Mouse (Mus musculus) stomach, embryonic 16.5 days (tissue): ENCODE data around the gene Cdh18. TPM values are rescaled to one million over a fixed set of nuclear protein-coding genes. Genes with fewer than 3 reads are reported as not detected.

Experiments used
- ATAC-seq: fragments of 200-750 bp; cut with Nextera tagmentation; 2 replicates; pipeline ENCODE4 v1.8.0; 2017; ENCODE audit warnings: moderate number of reproducible peaks, moderate TSS enrichment; ENCODE audit not compliant: insufficient read depth, low FRiP score
- H3K27ac ChIP-seq: fragments of 300-500 bp; sonication (generic); 2 replicates; pipeline ENCODE4 v1.5.1; 2014; ENCODE audit warnings: low read length
- H3K27me3 ChIP-seq: fragments of 300-500 bp; sonication (generic); 2 replicates; pipeline ENCODE4 v1.6.1; 2014; ENCODE audit warnings: low read length, control low read depth, mixed read lengths; ENCODE audit not compliant: control insufficient read depth, insufficient read depth
- H3K36me3 ChIP-seq: fragments of 300-500 bp; sonication (generic); 2 replicates; pipeline ENCODE4 v1.6.1; 2014; ENCODE audit warnings: low read length; ENCODE audit not compliant: control insufficient read depth, insufficient read depth
- H3K4me1 ChIP-seq: fragments of 300-500 bp; sonication (generic); 2 replicates; pipeline ENCODE4 v1.6.1; 2014; ENCODE audit warnings: low read length, control low read depth, mixed read lengths; ENCODE audit not compliant: control insufficient read depth, insufficient read depth
- H3K4me2 ChIP-seq: fragments of 300-500 bp; sonication (generic); 2 replicates; pipeline ENCODE4 v1.6.1; 2014; ENCODE audit warnings: low read depth, low read length, mixed read lengths
- H3K4me3 ChIP-seq: fragments of 300-500 bp; sonication (generic); replicated peaks from 2 replicates; pipeline ENCODE4 v1.5.1; 2014; ENCODE audit warnings: mild to moderate bottlenecking, low read length
- H3K9ac ChIP-seq: fragments of 300-500 bp; sonication (generic); 2 replicates; pipeline ENCODE4 v1.6.1; 2014; ENCODE audit warnings: low read length
- H3K9me3 ChIP-seq: fragments of 300-500 bp; sonication (generic); replicated peaks from 2 replicates; pipeline ENCODE4 v1.6.1; 2016; ENCODE audit warnings: low read length, control low read depth; ENCODE audit not compliant: control insufficient read depth
- WGBS: fragments of 180-500 bp; shearing (Covaris S2); extraction: QIAGEN DNeasy Blood & Tissue Kit; methylation state at CpG from one replicate; pipeline ENCODE4 v1.1.7; 2014; 5-methylcytosine and 5-hydroxymethylcytosine counted together
- polyA plus RNA-seq: library from polyadenylated mRNA; unstranded; fragments of >200 nt; fragmentation: Nextera tagmentation; extraction: Ambion mirVana; gene quantifications from 2 replicates; pipeline ENCODE4 v1.2.1, GENCODE M21; 2015

The Cdh18 gene
- polyA plus RNA-seq, 1 experiment from 2014 or later = 1.8 TPM

GRCm38 (mm10) chr15:23430021-23430420, 881.2 kb downstream of the Cdh18 start:
- no peak for ATAC-seq
- Histone ChIP-seq H3K36me3 (no peaks in the 10 kb centered on the region), H3K4me1 (no peaks in the 10 kb centered on the region), H3K4me2 (no peak overlapping the region), H3K27me3 (no peaks in the 10 kb centered on the region), H3K4me3 (no peak overlapping the region), H3K27ac (no peak overlapping the region), H3K9me3 (no peaks in the 10 kb centered on the region), H3K9ac (no peak overlapping the region)
- 64% methylated on average over 5 of the region's 5 CpGs for WGBS

- no peak overlapping the region for H3K4me3 ChIP-seq
- no peak overlapping the region for H3K9ac ChIP-seq
- no peak overlapping the region for H3K27ac ChIP-seq
- H3K36me3 ChIP-seq = no peaks in the 10 kb centered on the region
- H3K27me3 ChIP-seq = no peaks in the 10 kb centered on the region
- 71% methylated on average over 1 of the region's 1 CpGs for WGBS
- H3K4me2 ChIP-seq = no peak overlapping the region
- no peak for ATAC-seq
- H3K9me3 ChIP-seq = no peaks in the 10 kb centered on the region
- H3K4me1 ChIP-seq = no peaks in the 10 kb centered on the region
These were observed 899.7 kb downstream of the Cdh18 start for GRCm38 (mm10) chr15:23448542-23448941.

GRCm38 (mm10) chr15:23452098-23452625, 903.3 kb downstream of the Cdh18 start:
- H3K27ac ChIP-seq = no peak overlapping the region
- no peaks in the 10 kb centered on the region for H3K36me3 ChIP-seq
- 33% methylated on average over 9 of the region's 9 CpGs for WGBS
- ATAC-seq = peak; percentile 29; the same call in 1 of the 2 replicates
- H3K4me1 ChIP-seq = no peaks in the 10 kb centered on the region
- no peak overlapping the region for H3K4me3 ChIP-seq
- no peak overlapping the region for H3K9ac ChIP-seq
- H3K27me3 ChIP-seq = no peaks in the 10 kb centered on the region
- no peaks in the 10 kb centered on the region for H3K9me3 ChIP-seq
- H3K4me2 ChIP-seq = peak overlapping the region; percentile 13; the same call in 1 of the 2 replicates

GRCm38 (mm10) chr15:23453331-23453730, 904.5 kb downstream of the Cdh18 start:
- no peaks in the 10 kb centered on the region for H3K27me3 ChIP-seq
- H3K9ac ChIP-seq = no peak overlapping the region
- no peak for ATAC-seq
- H3K4me1 ChIP-seq = no peaks in the 10 kb centered on the region
- 64% methylated on average over 6 of the region's 6 CpGs for WGBS
- H3K36me3 ChIP-seq = no peaks in the 10 kb centered on the region
- H3K9me3 ChIP-seq = no peaks in the 10 kb centered on the region
- H3K4me3 ChIP-seq = no peak overlapping the region
- H3K4me2 ChIP-seq = no peak overlapping the region
- H3K27ac ChIP-seq = no peak overlapping the region

- no peak for ATAC-seq
- H3K4me2 ChIP-seq = no peak overlapping the region
- H3K27me3 ChIP-seq = no peaks in the 10 kb centered on the region
- H3K9me3 ChIP-seq = no peaks in the 10 kb centered on the region
- H3K4me3 ChIP-seq = no peak overlapping the region
- H3K9ac ChIP-seq = no peak overlapping the region
- 49% methylated on average over 7 of the region's 7 CpGs for WGBS
- no peaks in the 10 kb centered on the region for H3K4me1 ChIP-seq
- no peaks in the 10 kb centered on the region for H3K36me3 ChIP-seq
- no peak overlapping the region for H3K27ac ChIP-seq
These were observed 906.5 kb downstream of the Cdh18 start for GRCm38 (mm10) chr15:23455344-23455743.

DNA sequence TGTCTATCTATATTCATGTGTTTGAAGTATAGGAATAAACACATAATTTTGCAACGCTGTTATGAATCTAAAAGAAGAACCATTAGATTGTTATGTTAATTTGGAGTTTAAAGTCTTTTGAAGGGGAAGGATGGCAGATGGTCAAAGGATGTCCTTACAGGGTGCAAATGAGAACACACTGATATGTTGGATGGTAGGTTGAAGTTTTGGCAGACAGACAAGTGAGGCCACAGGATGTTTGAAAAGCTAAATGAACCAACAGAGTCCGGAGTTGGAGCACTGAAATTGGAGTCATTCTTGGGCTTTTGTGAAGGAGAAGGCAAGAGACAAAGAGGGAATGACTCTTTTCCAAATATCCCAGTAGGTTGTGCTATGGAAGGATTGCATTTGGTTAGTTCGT, 908.6 kb downstream of the Cdh18 start:
- Histone ChIP-seq H3K9me3 (no peaks in the 10 kb centered on the region), H3K4me2 (no peak overlapping the region), H3K27me3 (no peaks in the 10 kb centered on the region), H3K27ac (no peak overlapping the region), H3K4me3 (no peak overlapping the region), H3K36me3 (no peaks in the 10 kb centered on the region), H3K4me1 (no peaks in the 10 kb centered on the region), H3K9ac (no peak overlapping the region)
- WGBS = 68% methylated on average over 3 of the region's 3 CpGs
- no peak for ATAC-seq

GRCm38 (mm10) chr15:23470527-23471475, 922.0 kb downstream of the Cdh18 start:
- WGBS = 82% methylated on average over 7 of the region's 7 CpGs

DNA sequence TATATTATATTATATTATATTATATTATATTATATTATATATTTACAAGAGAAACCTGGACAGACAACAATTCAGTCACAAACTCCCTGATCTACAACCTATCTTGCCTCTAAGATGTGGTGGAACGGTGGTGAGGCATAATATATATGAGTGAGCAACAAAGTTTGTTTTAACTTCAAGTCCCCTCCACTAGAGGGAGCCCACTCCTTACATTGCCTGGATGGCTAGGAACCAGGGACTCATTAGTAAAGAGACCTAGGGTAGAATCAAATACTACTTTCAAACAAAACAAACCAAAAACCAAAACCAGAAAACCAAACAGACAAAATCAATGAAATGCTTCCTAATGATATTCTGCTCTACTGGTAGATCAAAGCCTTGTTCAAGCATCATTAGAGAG, 937.5 kb downstream of the Cdh18 start:
- Histone ChIP-seq H3K4me2 (no peak overlapping the region), H3K4me3 (no peak overlapping the region), H3K27ac (no peak overlapping the region), H3K4me1 (no peaks in the 10 kb centered on the region), H3K27me3 (no peaks in the 10 kb centered on the region), H3K9ac (no peak overlapping the region), H3K36me3 (no peaks in the 10 kb centered on the region), H3K9me3 (no peaks in the 10 kb centered on the region)
- no peak for ATAC-seq
- 44% methylated on average over 1 of the region's 1 CpGs for WGBS

More at GRCm38 (mm10) chr15:23470527-23471475, 922.0 kb downstream of the Cdh18 start:
- Histone ChIP-seq H3K27ac (no peak overlapping the region), H3K4me3 (no peak overlapping the region), H3K27me3 (no peaks in the 10 kb centered on the region), H3K4me1 (no peaks in the 10 kb centered on the region), H3K9me3 (no peaks in the 10 kb centered on the region), H3K9ac (no peak overlapping the region), H3K4me2 (no peak overlapping the region), H3K36me3 (no peaks in the 10 kb centered on the region)
- ATAC-seq = no peak

GRCm38 (mm10) chr15:23506480-23506879, 957.7 kb downstream of the Cdh18 start:
- Histone ChIP-seq H3K4me3 (no peak overlapping the region), H3K36me3 (no peaks in the 10 kb centered on the region), H3K4me1 (no peaks in the 10 kb centered on the region), H3K27me3 (no peaks in the 10 kb centered on the region), H3K9ac (no peak overlapping the region), H3K9me3 (no peaks in the 10 kb centered on the region), H3K4me2 (no peak overlapping the region), H3K27ac (no peak overlapping the region)
- ATAC-seq = no peak
- WGBS = 82% methylated on average over 4 of the region's 4 CpGs
